Mouse (Mus musculus): ENCODE data around the gene C9. TPM values are rescaled to one million over a fixed set of nuclear protein-coding genes. Genes with fewer than 3 reads are reported as not detected.

C9 gene
- polyA plus RNA-seq (2016; fragmentation: Nextera tagmentation; extraction: Ambion mirVana), result 0.27 TPM in 1 of 2 replicates, not detected in the other

GRCm38 (mm10) chr15:6445135-6445534 is at the start of gene C9:
Gene C9 (plus strand): TSS chr15:6445327.
- H3K36me3 ChIP-seq, result no peaks in the 10 kb centered on the region
- H3K9ac ChIP-seq (replicated peaks), result no peak within 1 kb of the TSS
- 79% methylated on average over 2 of the region's 2 CpGs for WGBS
- no peak within 1 kb of the TSS for H3K4me3 ChIP-seq
- no peaks in the 10 kb centered on the region for H3K27me3 ChIP-seq
- H3K9me3 ChIP-seq, result no peaks in the 10 kb centered on the region
- no peak within 1 kb of the TSS for H3K27ac ChIP-seq (replicated peaks)
- H3K4me1 ChIP-seq, result peaks cover 10% of the 10 kb centered on the region; the same call in 1 of the 2 replicates
- ATAC-seq (ENCODE audit: low FRiP score, low read depth), result no peak
- H3K4me2 ChIP-seq (replicated peaks), result no peak within 1 kb of the TSS

- H3K9ac ChIP-seq (replicated peaks), result no peak overlapping the region
- H3K36me3 ChIP-seq, result no peaks in the 10 kb centered on the region
- H3K27me3 ChIP-seq, result no peaks in the 10 kb centered on the region
- H3K4me1 ChIP-seq, result no peaks in the 10 kb centered on the region
- no peak overlapping the region for H3K4me3 ChIP-seq
- 85% methylated on average over 4 of the region's 4 CpGs for WGBS
- H3K27ac ChIP-seq (replicated peaks), result no peak overlapping the region
- no peak for ATAC-seq (ENCODE audit: low FRiP score, low read depth)
- no peaks in the 10 kb centered on the region for H3K9me3 ChIP-seq
- H3K4me2 ChIP-seq (replicated peaks), result no peak overlapping the region
Measured at GRCm38 (mm10) chr15:6398211-6398610, 46.9 kb upstream of the C9 start.

DNA sequence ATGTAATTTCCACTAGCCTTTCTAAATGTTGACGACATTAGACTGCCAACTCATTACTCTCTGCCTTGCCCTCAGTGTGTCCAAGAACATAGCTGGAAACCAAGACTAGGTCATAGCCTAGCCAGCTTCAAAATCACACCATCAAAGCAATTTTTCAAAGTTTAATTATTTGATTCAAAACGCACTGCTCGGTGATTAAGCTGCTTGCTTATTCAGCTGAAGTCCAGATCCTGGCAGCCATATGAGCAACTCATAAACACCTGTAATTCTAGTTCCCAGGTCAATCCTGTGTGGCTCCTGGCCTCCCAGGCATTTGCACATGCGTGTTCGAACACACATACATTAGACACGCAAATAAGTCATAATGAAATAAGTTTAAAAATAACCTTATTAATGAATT is 46.2 kb upstream of the C9 start:
- no peaks in the 10 kb centered on the region for H3K27me3 ChIP-seq
- no peaks in the 10 kb centered on the region for H3K4me1 ChIP-seq
- no peaks in the 10 kb centered on the region for H3K36me3 ChIP-seq
- 90% methylated on average over 6 of the region's 6 CpGs for WGBS
- H3K27ac ChIP-seq (replicated peaks), result no peak overlapping the region
- no peaks in the 10 kb centered on the region for H3K9me3 ChIP-seq
- no peak overlapping the region for H3K4me2 ChIP-seq (replicated peaks)
- ATAC-seq (ENCODE audit: low FRiP score, low read depth), result no peak
- H3K4me3 ChIP-seq, result no peak overlapping the region
- no peak overlapping the region for H3K9ac ChIP-seq (replicated peaks)

DNA sequence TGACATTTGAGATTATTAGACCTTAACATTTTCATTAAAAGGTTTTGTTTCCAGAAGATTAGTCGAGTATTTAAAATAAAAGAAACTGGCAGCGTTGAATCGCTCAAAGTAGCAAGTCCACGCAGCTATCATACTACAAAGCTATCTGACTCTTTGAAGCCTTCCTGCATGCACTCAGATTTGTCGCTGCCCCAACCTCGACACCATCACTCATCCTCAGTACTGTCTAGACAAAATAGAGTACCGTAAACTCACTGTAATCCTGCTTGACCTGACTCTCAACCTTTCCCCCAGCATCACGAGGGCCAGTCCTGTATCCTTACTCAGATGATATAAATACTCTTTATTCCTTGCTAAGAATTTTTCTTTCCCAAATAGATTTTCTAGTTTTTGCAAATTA is 45.0 kb upstream of the C9 start:
- Histone ChIP-seq H3K9me3 (no peaks in the 10 kb centered on the region), H3K4me1 (no peaks in the 10 kb centered on the region), H3K27ac (replicated peaks) (no peak overlapping the region), H3K4me2 (replicated peaks) (no peak overlapping the region), H3K9ac (replicated peaks) (no peak overlapping the region), H3K4me3 (no peak overlapping the region), H3K27me3 (no peaks in the 10 kb centered on the region), H3K36me3 (no peaks in the 10 kb centered on the region)
- ATAC-seq (ENCODE audit: low FRiP score, low read depth), result no peak
- WGBS, result 81% methylated on average over 8 of the region's 8 CpGs

DNA sequence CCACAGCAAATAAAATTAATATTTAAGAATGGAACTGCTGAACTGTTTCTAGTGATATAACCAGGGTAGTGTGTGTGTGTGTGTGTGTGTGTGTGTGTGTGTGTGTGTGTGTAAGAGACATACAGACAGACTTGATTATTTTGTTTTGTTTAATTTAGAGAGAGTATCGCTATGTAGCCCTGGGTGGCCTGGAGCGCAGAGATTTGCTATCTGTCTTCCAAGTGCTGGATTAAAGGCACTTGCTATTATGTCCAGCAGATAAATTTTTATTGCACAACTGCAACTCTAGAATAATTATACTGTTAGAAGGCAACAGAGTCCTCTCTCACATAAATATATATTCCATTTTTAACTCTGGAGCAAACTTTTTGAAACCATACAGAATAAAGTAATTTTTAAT is 42.7 kb upstream of the C9 start:
- WGBS, result 84% methylated on average over 2 of the region's 2 CpGs
- Histone ChIP-seq H3K9ac (replicated peaks) (no peak overlapping the region), H3K4me1 (no peaks in the 10 kb centered on the region), H3K27ac (replicated peaks) (no peak overlapping the region), H3K9me3 (no peaks in the 10 kb centered on the region), H3K4me3 (no peak overlapping the region), H3K27me3 (no peaks in the 10 kb centered on the region), H3K4me2 (replicated peaks) (no peak overlapping the region), H3K36me3 (no peaks in the 10 kb centered on the region)
- ATAC-seq (ENCODE audit: low FRiP score, low read depth), result no peak

- no peak for ATAC-seq (ENCODE audit: low FRiP score, low read depth)
- no peaks in the 10 kb centered on the region for H3K36me3 ChIP-seq
- WGBS, result 85% methylated on average over 5 of the region's 5 CpGs
- H3K4me3 ChIP-seq, result no peak overlapping the region
- no peaks in the 10 kb centered on the region for H3K27me3 ChIP-seq
- no peak overlapping the region for H3K4me2 ChIP-seq (replicated peaks)
- H3K9ac ChIP-seq (replicated peaks), result no peak overlapping the region
- H3K27ac ChIP-seq (replicated peaks), result no peak overlapping the region
- no peaks in the 10 kb centered on the region for H3K9me3 ChIP-seq
- no peaks in the 10 kb centered on the region for H3K4me1 ChIP-seq
Measured at GRCm38 (mm10) chr15:6404172-6404571, 41.0 kb upstream of the C9 start.

- Histone ChIP-seq H3K9ac (replicated peaks) (no peak overlapping the region), H3K4me2 (replicated peaks) (no peak overlapping the region), H3K27ac (replicated peaks) (no peak overlapping the region), H3K27me3 (no peaks in the 10 kb centered on the region), H3K36me3 (no peaks in the 10 kb centered on the region), H3K4me1 (no peaks in the 10 kb centered on the region), H3K9me3 (no peaks in the 10 kb centered on the region), H3K4me3 (no peak overlapping the region)
- ATAC-seq (ENCODE audit: low FRiP score, low read depth), result no peak
- 92% methylated on average over 6 of the region's 6 CpGs for WGBS
Measured at GRCm38 (mm10) chr15:6406771-6407170, 38.4 kb upstream of the C9 start.

DNA sequence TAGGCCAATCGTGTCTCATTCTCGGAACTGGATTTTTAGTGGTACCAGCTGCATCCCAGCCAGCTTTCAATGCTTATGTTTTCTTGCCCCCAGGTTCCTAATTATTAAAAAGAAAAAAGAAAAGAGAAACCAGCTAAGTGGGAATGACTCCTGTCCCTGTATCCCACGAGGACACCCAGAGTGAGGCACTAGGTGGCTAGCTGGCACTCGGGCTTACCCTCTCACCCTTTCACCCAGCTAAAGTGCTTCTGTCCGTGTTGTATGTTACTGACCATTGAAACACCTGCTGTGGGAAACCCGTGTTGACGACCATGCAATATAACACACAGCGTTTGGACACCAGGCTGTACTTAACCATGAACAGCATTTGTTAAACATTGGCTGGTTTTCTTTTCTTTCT is 36.1 kb upstream of the C9 start:
- H3K36me3 ChIP-seq, result no peaks in the 10 kb centered on the region
- H3K4me1 ChIP-seq, result no peaks in the 10 kb centered on the region
- H3K27me3 ChIP-seq, result no peaks in the 10 kb centered on the region
- no peaks in the 10 kb centered on the region for H3K9me3 ChIP-seq
- H3K27ac ChIP-seq (replicated peaks), result no peak overlapping the region
- 83% methylated on average over 8 of the region's 8 CpGs for WGBS
- H3K9ac ChIP-seq (replicated peaks), result no peak overlapping the region
- no peak overlapping the region for H3K4me3 ChIP-seq
- ATAC-seq (ENCODE audit: low FRiP score, low read depth), result no peak
- H3K4me2 ChIP-seq (replicated peaks), result no peak overlapping the region

DNA sequence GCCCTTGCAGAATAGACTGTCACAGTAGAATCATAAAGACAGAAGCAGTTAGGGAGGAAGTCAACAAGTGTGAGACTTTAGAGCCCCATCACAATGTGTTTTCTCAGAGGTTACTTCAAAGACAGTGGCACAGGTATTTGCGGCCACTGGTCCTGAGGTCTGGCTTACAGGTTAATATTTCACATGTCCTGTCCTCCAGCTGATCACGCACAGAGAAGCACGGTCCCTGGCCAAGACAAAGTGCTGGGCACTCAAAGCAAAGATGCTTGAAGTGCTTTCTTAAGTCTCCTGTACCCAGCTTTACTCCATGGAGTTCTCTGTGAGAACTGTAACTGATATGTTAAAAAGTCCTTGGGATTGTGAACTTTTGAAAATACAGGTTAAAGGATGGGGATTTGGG is 35.0 kb upstream of the C9 start:
- no peaks in the 10 kb centered on the region for H3K27me3 ChIP-seq
- no peaks in the 10 kb centered on the region for H3K4me1 ChIP-seq
- H3K4me2 ChIP-seq (replicated peaks), result no peak overlapping the region
- WGBS, result 97% methylated on average over 3 of the region's 3 CpGs
- H3K9ac ChIP-seq (replicated peaks), result no peak overlapping the region
- ATAC-seq (ENCODE audit: low FRiP score, low read depth), result no peak
- H3K36me3 ChIP-seq, result no peaks in the 10 kb centered on the region
- H3K27ac ChIP-seq (replicated peaks), result no peak overlapping the region
- H3K4me3 ChIP-seq, result no peak overlapping the region
- no peaks in the 10 kb centered on the region for H3K9me3 ChIP-seq

DNA sequence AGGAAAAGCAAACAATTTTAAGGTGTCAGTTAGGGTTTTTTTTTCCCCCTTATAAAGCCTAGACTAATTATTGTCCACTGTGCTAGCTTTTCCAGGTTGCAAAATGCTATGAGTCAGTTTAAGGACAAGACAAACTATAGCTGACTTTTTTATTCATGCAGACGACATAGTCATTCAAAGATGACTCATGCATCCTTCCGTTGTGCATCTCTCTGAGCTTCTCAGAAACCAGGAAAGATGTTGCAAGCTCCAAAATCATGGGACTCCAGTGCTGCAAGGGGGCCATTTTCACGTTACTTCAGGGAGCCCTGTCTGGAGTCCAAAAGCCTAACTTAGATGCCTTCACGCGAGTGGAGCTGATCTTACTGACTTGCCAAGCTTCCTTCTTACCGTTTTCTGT is 33.8 kb upstream of the C9 start:
- Histone ChIP-seq H3K27ac (replicated peaks) (no peak overlapping the region), H3K27me3 (no peaks in the 10 kb centered on the region)
- 92% methylated on average over 6 of the region's 6 CpGs for WGBS

DNA sequence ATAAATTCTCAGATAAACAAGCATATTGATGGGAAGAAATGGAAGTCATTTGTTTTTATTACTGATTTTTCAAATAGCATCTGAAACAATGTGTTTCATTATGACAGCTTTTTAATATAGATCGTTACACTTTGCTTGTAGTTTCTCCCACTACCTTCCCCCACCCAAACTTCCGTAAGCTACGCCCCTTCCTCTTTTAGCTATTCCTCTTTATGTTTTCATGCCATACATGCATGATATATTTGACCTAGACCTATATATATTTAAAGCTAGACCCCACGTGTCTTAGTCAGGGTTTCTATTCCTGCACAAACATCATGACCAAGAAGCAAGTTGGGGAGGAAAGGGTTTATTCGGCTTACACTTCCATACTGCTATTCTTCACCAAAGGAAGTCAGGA is 29.8 kb upstream of the C9 start:
- Histone ChIP-seq H3K36me3 (no peaks in the 10 kb centered on the region), H3K27me3 (no peaks in the 10 kb centered on the region), H3K4me3 (no peak overlapping the region), H3K9me3 (no peaks in the 10 kb centered on the region), H3K4me1 (no peaks in the 10 kb centered on the region), H3K27ac (replicated peaks) (no peak overlapping the region), H3K4me2 (replicated peaks) (no peak overlapping the region), H3K9ac (replicated peaks) (no peak overlapping the region)
- ATAC-seq (ENCODE audit: low FRiP score, low read depth), result no peak
- 87% methylated on average over 5 of the region's 5 CpGs for WGBS

More for the DNA sequence above, 33.8 kb upstream of the C9 start:
- Histone ChIP-seq H3K4me3 (no peak overlapping the region), H3K4me2 (replicated peaks) (no peak overlapping the region), H3K9me3 (no peaks in the 10 kb centered on the region), H3K36me3 (no peaks in the 10 kb centered on the region), H3K4me1 (no peaks in the 10 kb centered on the region), H3K9ac (replicated peaks) (no peak overlapping the region)
- no peak for ATAC-seq (ENCODE audit: low FRiP score, low read depth)

DNA sequence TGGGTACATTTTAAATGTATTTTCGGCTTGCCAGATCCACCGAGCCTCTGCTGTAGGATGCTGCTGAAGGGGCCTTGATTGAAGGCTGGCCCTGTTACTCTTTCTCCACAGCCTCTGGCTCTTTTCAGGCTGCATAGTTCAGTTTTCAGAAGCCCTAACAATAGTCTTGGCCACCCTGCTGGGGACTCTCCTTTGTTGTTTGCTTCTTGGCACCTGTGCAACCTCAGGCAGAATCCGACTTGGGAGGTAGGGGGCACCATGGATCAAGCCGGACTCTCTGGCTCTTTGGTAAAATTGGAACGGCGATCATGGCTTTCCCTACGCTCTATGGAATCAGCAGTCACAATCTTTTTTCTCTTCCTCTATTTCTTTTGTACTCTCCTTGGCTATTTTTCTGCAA is 13.3 kb upstream of the C9 start:
- 62% methylated on average over 7 of the region's 7 CpGs for WGBS
- ATAC-seq (ENCODE audit: low FRiP score, low read depth), result no peak
- Histone ChIP-seq H3K27me3 (no peaks in the 10 kb centered on the region), H3K4me1 (no peaks in the 10 kb centered on the region), H3K9me3 (no peaks in the 10 kb centered on the region), H3K36me3 (no peaks in the 10 kb centered on the region), H3K4me2 (replicated peaks) (no peak overlapping the region), H3K4me3 (no peak overlapping the region), H3K27ac (replicated peaks) (no peak overlapping the region), H3K9ac (replicated peaks) (no peak overlapping the region)

- H3K27me3 ChIP-seq, result no peaks in the 10 kb centered on the region
Measured at GRCm38 (mm10) chr15:6432411-6432810, 12.7 kb upstream of the C9 start.

More at GRCm38 (mm10) chr15:6432411-6432810, 12.7 kb upstream of the C9 start:
- H3K27ac ChIP-seq (replicated peaks), result no peak overlapping the region
- no peaks in the 10 kb centered on the region for H3K4me1 ChIP-seq
- no peak for ATAC-seq (ENCODE audit: low FRiP score, low read depth)
- no peak overlapping the region for H3K9ac ChIP-seq (replicated peaks)
- no peak overlapping the region for H3K4me2 ChIP-seq (replicated peaks)
- no peaks in the 10 kb centered on the region for H3K9me3 ChIP-seq
- 95% methylated on average over 7 of the region's 7 CpGs for WGBS
- H3K4me3 ChIP-seq, result no peak overlapping the region
- H3K36me3 ChIP-seq, result no peaks in the 10 kb centered on the region
